Mouse (Mus musculus): Measurements from ENCODE around the gene Serpinh1. TPM values are rescaled to one million over a fixed set of nuclear protein-coding genes. Genes with fewer than 3 reads are reported as not detected.

Gene Serpinh1
- total RNA-seq (2023): 1 to 10 TPM in 1 of 2 experiments, not detected in 1; 1.4 TPM

GRCm38 (mm10) chr7:99352526-99353400 lies at the start of gene Serpinh1:
Serpinh1 (minus strand) TSS chr7:99353239.

GRCm38 (mm10) chr7:99381214-99382087 lies 28.4 kb upstream of the Serpinh1 start, which contains the start of gene Gdpd5:
Gdpd5 (plus strand) TSS chr7:99381414.

Other genes starting within 250 kb of the Serpinh1 start
- 100 to 1,000 TPM; 191 to 196 TPM for gene Uvrag, start 212.1 kb downstream of the Serpinh1 start, total RNA-seq (2023)
- gene Dgat2, start 170.5 kb downstream of the Serpinh1 start, total RNA-seq (2023): 10 to 100 TPM; 40.4 to 42.2 TPM
- gene Mogat2, start 114.6 kb downstream of the Serpinh1 start, total RNA-seq (2023): not detected
- 1 to 10 TPM; 5.3 to 8.2 TPM for gene Map6, start 85.8 kb downstream of the Serpinh1 start, total RNA-seq (2023)
- gene Gdpd5, start 28.2 kb upstream of the Serpinh1 start, total RNA-seq (2023): 10 to 100 TPM in 1 of 2 experiments, 1 to 10 TPM in 1; 8.5 to 15.9 TPM
- 1 to 10 TPM in 1 of 2 experiments, under 1 TPM in 1; 0.55 to 1.2 TPM for gene Klhl35, start 112.8 kb upstream of the Serpinh1 start, total RNA-seq (2023)
- 100 to 1,000 TPM; 620 to 759 TPM for gene Rps3, start 130.5 kb upstream of the Serpinh1 start, total RNA-seq (2023)
- 100 to 1,000 TPM; 216 to 227 TPM for gene Arrb1, start 182.2 kb upstream of the Serpinh1 start, total RNA-seq (2023)